8 mouse cellular contexts compared by ENCODE assay signal in the genomic region with DNA sequence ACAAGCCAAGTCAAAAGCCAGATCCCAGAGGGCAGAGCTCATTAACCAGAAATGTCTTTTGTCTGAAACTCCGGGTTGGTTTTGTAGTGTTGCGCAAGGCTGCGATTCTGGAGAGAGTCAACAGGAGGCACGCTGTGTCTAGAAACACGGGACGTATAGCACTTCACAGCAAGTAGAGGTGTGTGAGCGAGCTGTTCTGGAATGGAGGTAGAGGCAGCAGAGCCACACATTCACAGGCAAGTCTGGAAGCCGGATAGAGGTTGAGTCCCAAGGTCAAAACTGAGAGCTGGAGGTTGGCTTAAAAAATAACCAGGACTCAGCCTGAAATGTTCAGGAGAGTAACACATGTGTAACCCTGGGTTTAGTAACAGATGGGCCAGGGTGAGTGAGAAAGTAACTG.
A peak's percentile ranks its signal among the peaks of the same experiment; 100 is the strongest.
DNase-seq lines count a peak whose midpoint lies in the region; ATAC-seq lines count a peak whose summit lies in the region.

No protein-coding gene starts in this region.

- no peaks in the 10 kb centered on the region for H3K9me3 ChIP-seq in kidney, embryonic 15.5 days (replicated peaks)
- H3K9me3 ChIP-seq in lung, embryonic 16.5 days (ENCODE audit: control insufficient read depth, low read length): no peaks in the 10 kb centered on the region
- H3K9me3 ChIP-seq in neural tube, embryonic 15.5 days (replicated peaks): no peaks in the 10 kb centered on the region
- no peaks in the 10 kb centered on the region for H3K9me3 ChIP-seq in midbrain, embryonic 10.5 days (replicated peaks)

- H3K9ac ChIP-seq in kidney, embryonic 15.5 days: no peak overlapping the region
- no peak overlapping the region for H3K9ac ChIP-seq in lung, embryonic 16.5 days (ENCODE audit: low read length)
- no peak overlapping the region for H3K9ac ChIP-seq in neural tube, embryonic 15.5 days (replicated peaks)

- H3K4me3 ChIP-seq in kidney, embryonic 15.5 days (replicated peaks): no peak overlapping the region
- H3K4me3 ChIP-seq in lung, embryonic 16.5 days (ENCODE audit: low read length): no peak overlapping the region
- H3K4me3 ChIP-seq in neural tube, embryonic 15.5 days (replicated peaks): no peak overlapping the region
- no peak overlapping the region for H3K4me3 ChIP-seq in midbrain, embryonic 10.5 days

- 75% methylated on average over 8 of the region's 8 CpGs for WGBS in kidney, embryonic 15.5 days
- 70% methylated on average over 8 of the region's 8 CpGs for WGBS in lung, embryonic 16.5 days
- WGBS in neural tube, embryonic 15.5 days: 86% methylated on average over 8 of the region's 8 CpGs
- 86% methylated on average over 8 of the region's 8 CpGs for WGBS in midbrain, embryonic 10.5 days

- peak; percentile 44; the same call in 1 of the 2 replicates for ATAC-seq in kidney, embryonic 15.5 days (replicated peaks; ENCODE audit: low FRiP score)
- ATAC-seq in lung, embryonic 16.5 days (ENCODE audit: low read depth): peak; percentile 59; the same call in 1 of the 2 replicates
- ATAC-seq in neural tube, embryonic 15.5 days (ENCODE audit: low FRiP score): no peak

- no peak overlapping the region for H3K4me2 ChIP-seq in kidney, embryonic 15.5 days
- H3K4me2 ChIP-seq in lung, embryonic 16.5 days (ENCODE audit: low read depth, low read length): no peak overlapping the region
- H3K4me2 ChIP-seq in neural tube, embryonic 15.5 days: no peak overlapping the region

- 0 out of 2 replicates have a peak overlapping the region, but pooled peaks have one; percentile 6 for H3K27ac ChIP-seq in kidney, embryonic 15.5 days
- no peak overlapping the region for H3K27ac ChIP-seq in lung, embryonic 16.5 days (ENCODE audit: low read length)
- H3K27ac ChIP-seq in neural tube, embryonic 15.5 days (replicated peaks): no peak overlapping the region
- no peak overlapping the region for H3K27ac ChIP-seq in midbrain, embryonic 10.5 days (replicated peaks)

- H3K4me1 ChIP-seq in kidney, embryonic 15.5 days: peaks cover 5% of the 10 kb centered on the region; the same call in 1 of the 2 replicates
- no peaks in the 10 kb centered on the region for H3K4me1 ChIP-seq in lung, embryonic 16.5 days (replicated peaks; ENCODE audit: control insufficient read depth, insufficient read depth, low read length)
- no peaks in the 10 kb centered on the region for H3K4me1 ChIP-seq in neural tube, embryonic 15.5 days
- peaks cover 4% of the 10 kb centered on the region for H3K4me1 ChIP-seq in midbrain, embryonic 10.5 days

- H3K27me3 ChIP-seq in kidney, embryonic 15.5 days: no peaks in the 10 kb centered on the region
- H3K27me3 ChIP-seq in lung, embryonic 16.5 days (ENCODE audit: control insufficient read depth, insufficient read depth, low read depth, low read length): no peaks in the 10 kb centered on the region
- no peaks in the 10 kb centered on the region for H3K27me3 ChIP-seq in neural tube, embryonic 15.5 days (replicated peaks)
- no peaks in the 10 kb centered on the region for H3K27me3 ChIP-seq in midbrain, embryonic 10.5 days (ENCODE audit: low read depth, poor library complexity, severe bottlenecking)

- H3K36me3 ChIP-seq in kidney, embryonic 15.5 days: no peaks in the 10 kb centered on the region
- no peaks in the 10 kb centered on the region for H3K36me3 ChIP-seq in lung, embryonic 16.5 days (ENCODE audit: control insufficient read depth, insufficient read depth, low read length)
- no peaks in the 10 kb centered on the region for H3K36me3 ChIP-seq in neural tube, embryonic 15.5 days
- H3K36me3 ChIP-seq in midbrain, embryonic 10.5 days: no peaks in the 10 kb centered on the region

- peak; percentile 38 to 47 for DNase-seq in urinary bladder, adult 18-20 months (ENCODE audit: low spot score in 2 of 2)
- DNase-seq in urinary bladder, postnatal 4 days (ENCODE audit: low spot score in 2 of 2): no peak
- DNase-seq in midbrain, embryonic 10.5 days (ENCODE audit: low spot score): no peak
- no peak for DNase-seq in frontal cortex, postnatal 25 days (ENCODE audit: low spot score in 2 of 2)
- no peak for DNase-seq in right cerebral cortex, postnatal 4 days

Comparison
In these comparisons a context has a peak if more than half of its experiments do, and no peak if none do; other contexts are left out.
1. DNase-seq: peak in urinary bladder, adult 18-20 months (2 of 2); none in urinary bladder, postnatal 4 days (0 of 2), midbrain, embryonic 10.5 days (single experiment), frontal cortex, postnatal 25 days (0 of 2) and right cerebral cortex, postnatal 4 days (single experiment).